In genomic region chr4:133873431-133873851, GRCm38 (mm10) we compare ENCODE assay signal across 13 mouse cellular contexts. TPM values are rescaled to one million over a fixed set of nuclear protein-coding genes. Genes with fewer than 3 reads are reported as not detected.
A peak's percentile ranks its signal among the peaks of the same experiment; 100 is the strongest.
DNase-seq lines count a peak whose midpoint lies in the region; ATAC-seq and TF ChIP-seq lines count a peak whose summit lies in the region.
"Had no signal": no experiment of that assay in that cellular context is flagged by ENCODE, and none has a peak within 500 bp of the region (broad histone marks: within the 10 kb centered on the region; RNA-seq: fewer than 3 reads in every experiment).

No protein-coding gene starts in this region.

- H3K27ac ChIP-seq in intestine, embryonic 16.5 days (ENCODE audit: low read length) = no peak overlapping the region
- no peak overlapping the region for H3K27ac ChIP-seq in intestine, embryonic 15.5 days
- H3K27ac ChIP-seq in CH12.LX (ENCODE audit: insufficient read depth, low read depth) = peak overlapping the region; percentile 8; the same call in 1 of the 2 replicates
- no peak overlapping the region for H3K27ac ChIP-seq in brown adipose tissue, adult 24 weeks (replicated peaks; ENCODE audit: low read depth, low read length)
- peak overlapping the region; percentile 96 for H3K27ac ChIP-seq in liver, embryonic 12.5 days
- H3K27ac ChIP-seq in midbrain, embryonic 13.5 days = no peak overlapping the region
- H3K27ac ChIP-seq: embryonic facial prominence, embryonic 15.5 days; left cerebral cortex, adult 2 months; neural tube, embryonic 12.5 days had no signal

- H3K27me3 ChIP-seq in intestine, embryonic 16.5 days (replicated peaks; ENCODE audit: control insufficient read depth, insufficient read depth, low read length) = no peaks in the 10 kb centered on the region
- no peaks in the 10 kb centered on the region for H3K27me3 ChIP-seq in intestine, embryonic 15.5 days (replicated peaks)
- H3K27me3 ChIP-seq in CH12.LX (replicated peaks) = no peaks in the 10 kb centered on the region
- H3K27me3 ChIP-seq in liver, embryonic 12.5 days (replicated peaks) = no peaks in the 10 kb centered on the region
- no peaks in the 10 kb centered on the region for H3K27me3 ChIP-seq in midbrain, embryonic 13.5 days
- H3K27me3 ChIP-seq: embryonic facial prominence, embryonic 15.5 days; neural tube, embryonic 12.5 days had no signal

- 0 out of 2 replicates have a peak overlapping the region, but pooled peaks have one; percentile 9 for H3K9ac ChIP-seq in intestine, embryonic 16.5 days (ENCODE audit: low read depth, low read length)
- no peak overlapping the region for H3K9ac ChIP-seq in intestine, embryonic 15.5 days
- H3K9ac ChIP-seq in CH12.LX (ENCODE audit: insufficient read depth, low read depth) = peak overlapping the region; percentile 22
- peak overlapping the region; percentile 69 for H3K9ac ChIP-seq in liver, embryonic 12.5 days
- H3K9ac ChIP-seq in midbrain, embryonic 13.5 days (replicated peaks) = no peak overlapping the region
- H3K9ac ChIP-seq: embryonic facial prominence, embryonic 15.5 days; neural tube, embryonic 12.5 days had no signal

- in situ Hi-C loops in CH12.LX (cut with MboI; ENCODE audit: low pct_ligation_motif_present, low pct_unique_long_range_greater_than_20kb, low sequenced_read_pairs) = no loop called here

- no peak for TF ChIP-seq EP300 in CH12.LX (IDR thresholded peaks at IDR 0.05; ENCODE audit: low read length)

- DNase-seq in CH12.LX (ENCODE audit: extremely low read depth) = no peak
- DNase-seq in kidney, postnatal 4 days = no peak
- DNase-seq: midbrain, embryonic 14.5 days; retina, postnatal 1 day had no signal

- no peak for TF ChIP-seq CTCF in CH12.LX (conservative IDR thresholded peaks at IDR 0.05 in 1 of 2, IDR thresholded peaks at IDR 0.05 in 1 of 2; ENCODE audit: low read depth in 2 of 2, low read length in 2 of 2)

- WGBS in intestine, embryonic 16.5 days = 83% methylated on average over 4 of the region's 4 CpGs
- 81% methylated on average over 4 of the region's 4 CpGs for WGBS in intestine, embryonic 15.5 days
- WGBS in liver, embryonic 12.5 days (ENCODE audit: insufficient replicate concordance) = 13% methylated on average over 4 of the region's 4 CpGs
- 90% methylated on average over 4 of the region's 4 CpGs for WGBS in midbrain, embryonic 13.5 days

- no peak for TF ChIP-seq POLR2A in CH12.LX (IDR thresholded peaks at IDR 0.05; ENCODE audit: low read depth, low read length)

- no peak for TF ChIP-seq RAD21 in CH12.LX (IDR thresholded peaks at IDR 0.05; ENCODE audit: low read depth, low read length)

- no peaks in the 10 kb centered on the region for H3K9me3 ChIP-seq in intestine, embryonic 16.5 days (ENCODE audit: control insufficient read depth, low read length)
- no peaks in the 10 kb centered on the region for H3K9me3 ChIP-seq in intestine, embryonic 15.5 days
- H3K9me3 ChIP-seq in CH12.LX (replicated peaks; ENCODE audit: low read length) = no peaks in the 10 kb centered on the region
- H3K9me3 ChIP-seq in liver, embryonic 12.5 days (replicated peaks) = no peaks in the 10 kb centered on the region
- no peaks in the 10 kb centered on the region for H3K9me3 ChIP-seq in midbrain, embryonic 13.5 days
- H3K9me3 ChIP-seq: embryonic facial prominence, embryonic 15.5 days; neural tube, embryonic 12.5 days had no signal

- peaks cover 3% of the 10 kb centered on the region; the same call in 1 of the 2 replicates for H3K36me3 ChIP-seq in intestine, embryonic 16.5 days (ENCODE audit: control insufficient read depth, insufficient read depth, low read length)
- H3K36me3 ChIP-seq in intestine, embryonic 15.5 days = peaks cover 11% of the 10 kb centered on the region; the same call in 1 of the 2 replicates
- peaks cover 24 to 60% of the 10 kb centered on the region in 2 experiments for H3K36me3 ChIP-seq in CH12.LX (replicated peaks in 1 of 2; ENCODE audit: control insufficient read depth in 1 of 2, insufficient read depth in 1 of 2, low read length in 1 of 2)
- H3K36me3 ChIP-seq in liver, embryonic 12.5 days = peaks cover 34% of the 10 kb centered on the region
- H3K36me3 ChIP-seq in midbrain, embryonic 13.5 days = 0 out of 2 replicates have a peak, but pooled peaks cover 5% of the 10 kb centered on the region

- H3K79me2 ChIP-seq in CH12.LX (replicated peaks; ENCODE audit: control insufficient read depth, extremely low read depth, insufficient read depth, poor library complexity, severe bottlenecking) = peaks cover 23% of the 10 kb centered on the region

- peak overlapping the region; percentile 2; the same call in 1 of the 2 replicates for H3K4me3 ChIP-seq in intestine, embryonic 16.5 days (ENCODE audit: low read length)
- H3K4me3 ChIP-seq in intestine, embryonic 15.5 days (replicated peaks) = no peak overlapping the region
- H3K4me3 ChIP-seq in CH12.LX (replicated peaks in 1 of 3; ENCODE audit: low read depth in 2 of 3, low read length in 2 of 3, poor library complexity in 1 of 3) = peak overlapping the region; percentile 12 to 85 (median 49)
- H3K4me3 ChIP-seq in brown adipose tissue, adult 24 weeks (ENCODE audit: insufficient read depth, low read depth, low read length) = 0 out of 2 replicates have a peak overlapping the region, but pooled peaks have one; percentile 21
- H3K4me3 ChIP-seq in liver, embryonic 12.5 days = peak overlapping the region; percentile 69
- no peak overlapping the region for H3K4me3 ChIP-seq in midbrain, embryonic 13.5 days (replicated peaks)
- H3K4me3 ChIP-seq: left cerebral cortex, adult 2 months; neural tube, embryonic 12.5 days had no signal

- no peak overlapping the region for H3K4me2 ChIP-seq in intestine, embryonic 16.5 days (ENCODE audit: low read depth, low read length)
- H3K4me2 ChIP-seq in intestine, embryonic 15.5 days (replicated peaks) = no peak overlapping the region
- peak overlapping the region; percentile 59 for H3K4me2 ChIP-seq in CH12.LX (ENCODE audit: insufficient read depth, low read depth, poor library complexity, severe bottlenecking)
- H3K4me2 ChIP-seq in liver, embryonic 12.5 days = peak overlapping the region; percentile 85
- no peak overlapping the region for H3K4me2 ChIP-seq in midbrain, embryonic 13.5 days (replicated peaks)
- H3K4me2 ChIP-seq: embryonic facial prominence, embryonic 15.5 days; neural tube, embryonic 12.5 days had no signal

- dilution Hi-C loops in CH12.LX (cut with MboI; ENCODE audit: extremely low pct_ligation_motif_present, extremely low pct_unique_long_range_greater_than_20kb, low sequenced_read_pairs) = no loop called here

- 0 out of 2 replicates have a peak, but pooled peaks have one; percentile 22 for ATAC-seq in intestine, embryonic 16.5 days
- ATAC-seq in intestine, embryonic 15.5 days = no peak; the same call in 1 of the 2 replicates
- ATAC-seq in liver, embryonic 12.5 days = peak; percentile 85
- no peak for ATAC-seq in activated CD4-positive, CD25-positive, alpha-beta regulatory T cell, adult 4 months
- ATAC-seq in midbrain, embryonic 13.5 days = no peak

- H3K4me1 ChIP-seq in intestine, embryonic 16.5 days (ENCODE audit: control insufficient read depth, insufficient read depth, low read length) = peaks cover 18% of the 10 kb centered on the region; the same call in 1 of the 2 replicates
- peaks cover 27% of the 10 kb centered on the region for H3K4me1 ChIP-seq in intestine, embryonic 15.5 days (replicated peaks)
- peaks cover 27 to 68% of the 10 kb centered on the region in 2 experiments for H3K4me1 ChIP-seq in CH12.LX (ENCODE audit: control insufficient read depth in 1 of 2, insufficient read depth in 2 of 2)
- no peaks in the 10 kb centered on the region for H3K4me1 ChIP-seq in brown adipose tissue, adult 24 weeks (ENCODE audit: control insufficient read depth, insufficient read depth, insufficient read length, low read length)
- H3K4me1 ChIP-seq in liver, embryonic 12.5 days = peaks cover 77% of the 10 kb centered on the region
- H3K4me1 ChIP-seq in midbrain, embryonic 13.5 days (replicated peaks) = no peaks in the 10 kb centered on the region
- H3K4me1 ChIP-seq: embryonic facial prominence, embryonic 15.5 days; neural tube, embryonic 12.5 days had no signal

TF ChIP-seq in CH12.LX, 34 proteins besides CTCF, POLR2A, EP300 and RAD21:
- TF ChIP-seq ZC3H11A (IDR thresholded peaks at IDR 0.05; ENCODE audit: low read depth, low read length) = no peak
- no peak for TF ChIP-seq SIN3A (IDR thresholded peaks at IDR 0.05; ENCODE audit: low read length)
- no peak for TF ChIP-seq NRF1 (IDR thresholded peaks at IDR 0.05; ENCODE audit: low read depth, low read length)
- no peak for TF ChIP-seq UBTF (IDR thresholded peaks at IDR 0.05; ENCODE audit: low read depth, low read length)
- no peak for TF ChIP-seq JUND (conservative IDR thresholded peaks at IDR 0.05; ENCODE audit: low read depth, low read length)
- TF ChIP-seq CHD1 (IDR thresholded peaks at IDR 0.05; ENCODE audit: low read depth, low read length) = no peak
- TF ChIP-seq MYC (IDR thresholded peaks at IDR 0.05; ENCODE audit: low read depth, low read length) = no peak

RNA-seq across cellular contexts. Expression of gene Rps6ka1, which starts 14.2 kb away (rescaled TPM):
- 148 and 156 TPM in 2 replicates for polyA plus RNA-seq in intestine, embryonic 16.5 days (2015; fragmentation: Nextera tagmentation; extraction: Ambion mirVana)
- 124 and 133 TPM in 2 replicates for polyA plus RNA-seq in intestine, embryonic 15.5 days (2015; fragmentation: Nextera tagmentation; extraction: Ambion mirVana)
- total RNA-seq in CH12.LX (2012; rRNA removed) = 118 and 130 TPM in 2 replicates
- total RNA-seq in CH12.LX (2014; rRNA removed) = 70.4 and 72.5 TPM in 2 replicates
- 113 and 123 TPM in 2 replicates for polyA plus RNA-seq in CH12.LX (2012; ENCODE audit: insufficient read length, low read depth)
- 3.3 and 4.2 TPM in 2 replicates for polyA plus RNA-seq in brown adipose tissue, adult 24 weeks (2012; ENCODE audit: insufficient read depth, insufficient read length, missing spikeins)
- polyA plus RNA-seq in liver, embryonic 12.5 days (2016; fragmentation: Nextera tagmentation; extraction: Ambion mirVana) = 60.9 and 63.1 TPM in 2 replicates
- 100 to 1,000 TPM in 1 of 2 experiments, 10 to 100 TPM in 1; 96.5 to 113 TPM for polyA plus RNA-seq in activated CD4-positive, CD25-positive, alpha-beta regulatory T cell, adult 4 months (2017; shearing (Covaris generic))
- polyA plus RNA-seq in midbrain, embryonic 13.5 days (2015; fragmentation: Nextera tagmentation; extraction: Ambion mirVana) = 19.0 and 19.2 TPM in 2 replicates

Comparison
In these comparisons a context has a peak if more than half of its experiments do, and no peak if none do; other contexts are left out.
1. ATAC-seq: peak in intestine, embryonic 16.5 days (single experiment) and liver, embryonic 12.5 days (single experiment); none in intestine, embryonic 15.5 days (single experiment), activated CD4-positive, CD25-positive, alpha-beta regulatory T cell, adult 4 months (single experiment) and midbrain, embryonic 13.5 days (single experiment).
2. H3K4me3 ChIP-seq: peak in intestine, embryonic 16.5 days (single experiment), CH12.LX (3 of 3), brown adipose tissue, adult 24 weeks (single experiment) and liver, embryonic 12.5 days (single experiment); none in intestine, embryonic 15.5 days (single experiment) and midbrain, embryonic 13.5 days (single experiment).
3. H3K9ac ChIP-seq: peak in intestine, embryonic 16.5 days (single experiment), CH12.LX (single experiment) and liver, embryonic 12.5 days (single experiment); none in intestine, embryonic 15.5 days (single experiment) and midbrain, embryonic 13.5 days (single experiment).
4. H3K27ac ChIP-seq: peak in CH12.LX (single experiment) and liver, embryonic 12.5 days (single experiment); none in intestine, embryonic 16.5 days (single experiment), intestine, embryonic 15.5 days (single experiment), brown adipose tissue, adult 24 weeks (single experiment) and midbrain, embryonic 13.5 days (single experiment).
5. H3K4me2 ChIP-seq: peak in CH12.LX (single experiment) and liver, embryonic 12.5 days (single experiment); none in intestine, embryonic 16.5 days (single experiment), intestine, embryonic 15.5 days (single experiment) and midbrain, embryonic 13.5 days (single experiment).